Mouse (Mus musculus): ENCODE results near the gene Nav1.

GRCm38 (mm10) chr1:135536822-135537221 lies 70.3 kb downstream of the Nav1 start:
- TF ChIP-seq CTCF (IDR thresholded peaks at IDR 0.05; ENCODE audit: low read depth) (no peak), EP300 (optimal IDR thresholded peaks at IDR 0.05) (no peak)

Data from stomach, postnatal 0 days (tissue).